Mouse (Mus musculus): ENCODE results near the gene Mns1.

- TF ChIP-seq POLR2A (IDR thresholded peaks at IDR 0.05; ENCODE audit: borderline replicate concordance, low read depth, low read length) (no peak), CTCF (IDR thresholded peaks at IDR 0.05; ENCODE audit: low read depth, low read length) (no peak)
Measured at GRCm38 (mm10) chr9:72475511-72475910, 37.7 kb downstream of the Mns1 start.
